Mouse (Mus musculus) heart, postnatal 0 days (tissue): ENCODE data around the gene Ltb4r2. TPM values are rescaled to one million over a fixed set of nuclear protein-coding genes. Genes with fewer than 3 reads are reported as not detected.
A peak's percentile ranks its signal among the peaks of the same experiment; 100 is the strongest.

Experiments
- ATAC-seq: fragments of 200-750 bp; cut with Nextera tagmentation; 2 replicates; pipeline ENCODE4 v1.8.0; 2017; ENCODE audit warnings: low read depth, moderate number of reproducible peaks, moderate library complexity; ENCODE audit not compliant: insufficient read depth
- DNase-seq: peaks from one replicate; pipeline ENCODE4 v3.0.0-alpha.2; 2016; ENCODE audit warnings: low spot score
- H3K27ac ChIP-seq: fragments of 300-500 bp; sonication (generic); 2 replicates; pipeline ENCODE4 v1.5.1; 2014; ENCODE audit warnings: low read depth, mild to moderate bottlenecking
- H3K27me3 ChIP-seq: fragments of 300-500 bp; sonication (generic); 2 replicates; pipeline ENCODE4 v1.6.1; 2014; ENCODE audit warnings: low read length, mixed read lengths; ENCODE audit not compliant: control insufficient read depth, insufficient read depth
- H3K36me3 ChIP-seq: fragments of 300-500 bp; sonication (generic); replicated peaks from 2 replicates; pipeline ENCODE4 v1.6.1; 2014; ENCODE audit warnings: low read length, mixed read lengths; ENCODE audit not compliant: control insufficient read depth, insufficient read depth
- H3K4me1 ChIP-seq: fragments of 300-500 bp; sonication (generic); 2 replicates; pipeline ENCODE4 v1.6.1; 2014; ENCODE audit warnings: antibody characterized with exemption; ENCODE audit not compliant: control insufficient read depth, insufficient read depth
- H3K4me2 ChIP-seq: fragments of 300-500 bp; sonication (generic); 2 replicates; pipeline ENCODE4 v1.6.1; 2014; ENCODE audit warnings: low read depth, mild to moderate bottlenecking, low read length, moderate library complexity
- H3K4me3 ChIP-seq: fragments of 300-500 bp; sonication (generic); 2 replicates; pipeline ENCODE4 v1.5.1; 2014; ENCODE audit warnings: low read depth, low read length
- H3K9ac ChIP-seq: fragments of 300-500 bp; sonication (generic); replicated peaks from 2 replicates; pipeline ENCODE4 v1.6.1; 2014; ENCODE audit warnings: low read depth, low read length, mixed read lengths
- H3K9me3 ChIP-seq: fragments of 300-500 bp; sonication (generic); replicated peaks from 2 replicates; pipeline ENCODE4 v1.6.1; 2016; ENCODE audit warnings: low read length; ENCODE audit not compliant: control insufficient read depth
- CTCF ChIP-seq: IDR thresholded peaks from 2 replicates; pipeline ENCODE4 v1.5.1; 2016; ENCODE audit warnings: antibody characterized with exemption, control low read depth, low read depth
- EP300 ChIP-seq: IDR thresholded peaks from 2 replicates; pipeline ENCODE4 v1.6.1; 2016; ENCODE audit warnings: antibody characterized with exemption, low read depth
- WGBS: fragments of 180-500 bp; shearing (Covaris S2); extraction: QIAGEN DNeasy Blood & Tissue Kit; methylation state at CpG from one replicate; pipeline ENCODE4 v1.1.7; 2014; 5-methylcytosine and 5-hydroxymethylcytosine counted together
- polyA plus RNA-seq: library from polyadenylated mRNA; unstranded; fragments of >200 nt; fragmentation: Nextera tagmentation; extraction: Ambion mirVana; gene quantifications from 2 replicates; pipeline ENCODE4 v1.2.1, GENCODE M21; 2015
- total RNA-seq: library from RNA; depleted of rRNA; stranded (reverse); fragments of >200 nt; gene quantifications from 2 replicates; pipeline ENCODE4 v1.2.3, GENCODE M21; 2014; ENCODE audit warnings: low replicate concordance

Gene Ltb4r2
- total and polyA plus RNA-seq, 2 experiments from 2014 or later, result 0.22 TPM; not detected in 1

DNA sequence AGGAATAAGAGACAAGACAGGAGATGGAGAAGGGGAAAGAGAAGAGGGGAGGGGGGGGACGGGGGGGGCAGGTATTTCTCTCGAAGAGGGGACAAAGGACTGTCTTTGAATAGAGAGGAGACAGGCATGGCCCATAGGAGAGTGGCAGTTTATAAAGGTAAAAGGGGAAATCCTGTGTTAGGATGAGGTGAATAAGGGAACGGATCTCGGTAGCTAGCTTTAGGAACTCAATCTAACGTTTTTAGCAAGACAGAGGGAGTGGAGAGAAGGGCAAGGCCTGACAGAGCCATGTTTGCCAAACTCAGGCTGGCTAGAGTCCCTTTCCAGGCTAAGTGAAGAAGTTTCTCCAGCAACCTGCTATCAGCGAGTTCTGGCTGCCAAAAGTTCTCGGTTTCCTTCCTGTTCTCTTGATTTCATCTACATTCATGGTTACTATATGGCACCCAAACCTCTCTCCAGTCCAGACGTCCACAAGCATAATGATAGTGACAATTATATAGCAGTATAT, 38.7 kb upstream of the Ltb4r2 start:
- no peak for TF ChIP-seq EP300
- TF ChIP-seq CTCF, result no peak
- Histone ChIP-seq H3K9me3 (no peaks in the 10 kb centered on the region), H3K4me2 (peak overlapping the region; percentile 68), H3K27me3 (no peaks in the 10 kb centered on the region), H3K4me1 (no peaks in the 10 kb centered on the region; the same call in 1 of the 2 replicates), H3K27ac (no peak overlapping the region), H3K9ac (0 out of 2 replicates have a peak overlapping the region, but pooled peaks have one; percentile 12), H3K36me3 (peaks cover 2% of the 10 kb centered on the region), H3K4me3 (peak overlapping the region; percentile 80)
- DNase-seq (no peak), ATAC-seq (no peak)
- WGBS, result 40% methylated on average over 8 of the region's 8 CpGs

DNA sequence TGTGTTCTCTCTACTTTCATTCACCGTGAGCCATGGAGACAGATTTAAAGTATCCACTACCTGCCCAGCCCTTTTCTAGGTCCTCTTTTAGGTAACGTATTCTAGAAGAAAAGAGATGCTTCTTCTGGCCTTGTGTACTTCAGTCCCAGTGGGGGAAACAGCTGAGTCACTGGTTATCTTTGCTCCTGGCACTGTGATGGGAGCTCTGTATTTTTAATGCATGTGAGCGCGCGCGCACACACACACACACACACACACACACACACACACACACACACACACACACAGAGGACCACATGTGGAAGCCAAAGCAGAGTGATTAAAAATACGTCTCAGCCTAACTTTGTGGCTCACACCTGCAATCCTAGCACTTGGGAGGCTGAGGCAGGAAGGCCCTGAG, 37.8 kb upstream of the Ltb4r2 start:
- TF ChIP-seq EP300, result no peak
- TF ChIP-seq CTCF, result no peak
- WGBS, result 90% methylated on average over 7 of the region's 7 CpGs
- ATAC-seq (no peak), DNase-seq (no peak)
- no peaks in the 10 kb centered on the region for H3K9me3 ChIP-seq
- no peak overlapping the region for H3K27ac ChIP-seq
- H3K9ac ChIP-seq, result no peak overlapping the region
- no peaks in the 10 kb centered on the region; the same call in 1 of the 2 replicates for H3K4me1 ChIP-seq
- no peaks in the 10 kb centered on the region for H3K27me3 ChIP-seq
- no peaks in the 10 kb centered on the region; the same call in 1 of the 2 replicates for H3K36me3 ChIP-seq
- no peak overlapping the region for H3K4me2 ChIP-seq
- H3K4me3 ChIP-seq, result no peak overlapping the region

DNA sequence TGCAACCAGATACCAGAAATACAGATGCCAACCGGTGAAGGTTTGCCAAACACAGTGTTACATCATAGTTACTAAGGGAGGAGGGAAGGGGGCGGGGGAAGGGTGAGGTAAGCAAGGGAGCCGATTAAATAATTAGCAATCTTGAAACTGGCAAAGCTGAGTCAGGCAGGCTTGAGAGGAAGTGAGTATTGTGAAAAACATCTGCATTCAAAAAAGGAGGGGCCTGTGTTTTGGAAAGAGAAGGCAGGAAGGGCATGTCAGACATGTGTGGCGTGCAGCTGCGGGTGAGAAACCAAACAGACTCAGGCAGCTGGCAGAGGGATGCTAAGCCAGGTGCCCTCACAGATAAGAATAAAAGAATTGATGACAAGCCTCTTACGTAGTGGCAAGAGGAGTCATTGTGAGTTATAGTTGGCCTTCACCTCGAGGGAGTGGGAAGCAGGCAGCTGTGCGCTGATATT, 36.8 kb upstream of the Ltb4r2 start:
- Histone ChIP-seq H3K9me3 (no peaks in the 10 kb centered on the region), H3K36me3 (no peaks in the 10 kb centered on the region), H3K27ac (0 out of 2 replicates have a peak overlapping the region, but pooled peaks have one; percentile 11), H3K27me3 (no peaks in the 10 kb centered on the region), H3K9ac (no peak overlapping the region), H3K4me3 (no peak overlapping the region), H3K4me2 (no peak overlapping the region), H3K4me1 (no peaks in the 10 kb centered on the region; the same call in 1 of the 2 replicates)
- no peak for ATAC-seq
- WGBS, result 26% methylated on average over 8 of the region's 8 CpGs
- no peak for TF ChIP-seq EP300
- TF ChIP-seq CTCF, result no peak
- peak; percentile 29 for DNase-seq

DNA sequence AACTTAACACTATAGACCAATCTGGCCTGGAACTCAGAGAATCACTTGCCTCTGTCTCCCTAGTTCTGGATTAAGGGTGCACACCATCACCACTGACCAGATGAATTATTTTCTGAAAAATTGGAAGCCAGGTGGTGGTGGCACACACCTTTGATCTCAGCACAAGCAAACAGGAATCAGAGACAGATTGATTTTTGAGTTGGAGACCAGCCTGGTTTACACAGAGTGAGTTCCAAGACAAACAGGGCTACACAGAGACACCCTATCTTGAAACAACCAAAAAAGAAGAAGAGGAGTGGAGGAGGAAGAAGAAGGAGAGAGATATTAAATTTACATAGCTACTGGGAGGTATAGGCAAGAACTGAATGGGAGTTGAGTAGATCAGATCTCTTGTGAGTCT, 35.0 kb upstream of the Ltb4r2 start:
- no peak overlapping the region for H3K4me3 ChIP-seq
- H3K4me1 ChIP-seq, result no peaks in the 10 kb centered on the region; the same call in 1 of the 2 replicates
- H3K9me3 ChIP-seq, result no peaks in the 10 kb centered on the region
- H3K4me2 ChIP-seq, result no peak overlapping the region
- no peak overlapping the region for H3K9ac ChIP-seq
- no peaks in the 10 kb centered on the region for H3K27me3 ChIP-seq
- no peak for ATAC-seq
- no peaks in the 10 kb centered on the region for H3K36me3 ChIP-seq
- no peak for DNase-seq
- no peak overlapping the region for H3K27ac ChIP-seq
- no peak for TF ChIP-seq EP300
- TF ChIP-seq CTCF, result no peak

- Histone ChIP-seq H3K4me1 (no peaks in the 10 kb centered on the region), H3K9ac (no peak overlapping the region), H3K27ac (no peak overlapping the region), H3K4me2 (no peak overlapping the region), H3K4me3 (no peak overlapping the region), H3K9me3 (no peaks in the 10 kb centered on the region), H3K36me3 (no peaks in the 10 kb centered on the region), H3K27me3 (no peaks in the 10 kb centered on the region)
- no peak for TF ChIP-seq EP300
- TF ChIP-seq CTCF, result no peak
- ATAC-seq, result no peak
- 63% methylated on average over 8 of the region's 8 CpGs for WGBS
- DNase-seq, result no peak
These were observed 33.1 kb upstream of the Ltb4r2 start for GRCm38 (mm10) chr14:55727889-55728685.

DNA sequence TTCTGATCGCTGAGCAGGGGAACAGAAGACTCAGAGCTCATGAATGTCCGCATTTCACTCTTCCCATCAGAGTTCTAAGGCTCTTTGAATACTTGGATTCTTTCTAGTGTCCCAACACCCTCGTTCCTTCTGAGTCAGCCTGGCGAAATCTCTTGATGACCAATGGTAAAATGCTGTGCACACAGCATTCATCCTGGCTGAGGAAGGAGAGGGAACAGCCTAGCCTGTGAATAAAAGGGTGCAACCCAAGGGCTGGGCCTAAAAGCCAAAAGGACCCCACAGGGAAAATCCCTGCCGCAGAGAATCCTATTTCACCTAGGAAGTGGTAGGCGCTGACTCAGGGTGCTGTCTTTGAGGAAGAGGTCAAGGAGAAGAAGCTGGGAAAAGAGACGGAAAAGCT, 31.1 kb upstream of the Ltb4r2 start:
- ATAC-seq, result no peak
- H3K4me3 ChIP-seq, result no peak overlapping the region
- H3K4me2 ChIP-seq, result no peak overlapping the region
- H3K9me3 ChIP-seq, result no peaks in the 10 kb centered on the region
- H3K9ac ChIP-seq, result no peak overlapping the region
- no peaks in the 10 kb centered on the region for H3K36me3 ChIP-seq
- WGBS, result 69% methylated on average over 7 of the region's 7 CpGs
- TF ChIP-seq CTCF (no peak), EP300 (no peak)
- DNase-seq, result no peak
- no peaks in the 10 kb centered on the region for H3K27me3 ChIP-seq
- no peaks in the 10 kb centered on the region for H3K4me1 ChIP-seq
- no peak overlapping the region for H3K27ac ChIP-seq
